Mouse (Mus musculus): ENCODE data around the gene Olfr867. TPM values are rescaled to one million over a fixed set of nuclear protein-coding genes. Genes with fewer than 3 reads are reported as not detected.

Gene Olfr867
- total and polyA plus RNA-seq, 3 experiments, result not detected

- no peak within 1 kb of the TSS for H3K4me3 ChIP-seq
Observed at GRCm38 (mm10) chr9:20027935-20028334, 29.4 kb downstream of the Olfr867 start, which contains the start of gene Olfr866. Olfr866 (minus strand) TSS chr9:20028035.

More at GRCm38 (mm10) chr9:20027935-20028334, 29.4 kb downstream of the Olfr867 start, which contains the start of gene Olfr866:
- WGBS, result 61% methylated on average over 2 of the region's 2 CpGs
- DNase-seq, result no peak
- Histone ChIP-seq H3K36me3 (ENCODE audit: control insufficient read depth, insufficient read depth, low read length) (no peaks in the 10 kb centered on the region), H3K27me3 (ENCODE audit: control insufficient read depth, insufficient read depth, low read length) (no peaks in the 10 kb centered on the region), H3K4me1 (ENCODE audit: control insufficient read depth, insufficient read depth, low read length) (no peaks in the 10 kb centered on the region), H3K79me2 (replicated peaks; ENCODE audit: control insufficient read depth, insufficient read depth, low read length) (no peaks in the 10 kb centered on the region), H3K27ac (no peak within 1 kb of the TSS), H3K9ac (ENCODE audit: low read depth, low read length) (no peak within 1 kb of the TSS)
- intact Hi-C loops (cut with DNase I), result no loop called here
- TF ChIP-seq EP300 (IDR thresholded peaks at IDR 0.05; ENCODE audit: insufficient read depth, low read depth, low read length), result no peak
- no peak for TF ChIP-seq CTCF (IDR thresholded peaks at IDR 0.05)
- TF ChIP-seq POLR2A (IDR thresholded peaks at IDR 0.05; ENCODE audit: insufficient read depth, low read depth, low read length), result no peak

Small RNA genes within 50 kb of the gene (microRNA-seq; reads per million reads assigned to microRNA genes)
- 0 reads per million in 2 experiments for gene Gm26231
- gene Gm44395, result 0 reads per million in 2 experiments

Other genes starting within 250 kb of the Olfr867 start
- gene Olfr860, start 207.8 kb downstream of the Olfr867 start, total RNA-seq (2021), result not detected
- not detected in 2 replicates for gene Olfr860, start 207.8 kb downstream of the Olfr867 start, polyA plus RNA-seq (2012; rRNA removed)
- gene Olfr862, start 169.6 kb downstream of the Olfr867 start, total RNA-seq (2021), result not detected
- not detected in 2 replicates for gene Olfr862, start 169.6 kb downstream of the Olfr867 start, polyA plus RNA-seq (2012; rRNA removed)
- not detected for gene Olfr77, start 140.7 kb downstream of the Olfr867 start, total RNA-seq (2021)
- gene Olfr77, start 140.7 kb downstream of the Olfr867 start, polyA plus RNA-seq (2012; rRNA removed), result not detected in 2 replicates
- gene Olfr866, start 29.5 kb downstream of the Olfr867 start, total RNA-seq (2021), result not detected
- not detected in 2 replicates for gene Olfr866, start 29.5 kb downstream of the Olfr867 start, polyA plus RNA-seq (2012; rRNA removed)
- gene Olfr868, start 41.1 kb upstream of the Olfr867 start, total RNA-seq (2021), result not detected
- gene Olfr868, start 41.1 kb upstream of the Olfr867 start, polyA plus RNA-seq (2012; rRNA removed), result not detected in 2 replicates
- gene Olfr869, start 71.4 kb upstream of the Olfr867 start, total RNA-seq (2021), result not detected
- not detected in 2 replicates for gene Olfr869, start 71.4 kb upstream of the Olfr867 start, polyA plus RNA-seq (2012; rRNA removed)
- not detected for gene Olfr870, start 116.5 kb upstream of the Olfr867 start, total RNA-seq (2021)
- gene Olfr870, start 116.5 kb upstream of the Olfr867 start, polyA plus RNA-seq (2012; rRNA removed), result not detected in 2 replicates
- not detected for gene Olfr871, start 154.6 kb upstream of the Olfr867 start, total RNA-seq (2021)
- gene Olfr871, start 154.6 kb upstream of the Olfr867 start, polyA plus RNA-seq (2012; rRNA removed), result not detected in 2 replicates
- not detected for gene Olfr872, start 179.6 kb upstream of the Olfr867 start, total RNA-seq (2021)
- gene Olfr872, start 179.6 kb upstream of the Olfr867 start, polyA plus RNA-seq (2012; rRNA removed), result not detected in 2 replicates
- gene Olfr39, start 224.8 kb upstream of the Olfr867 start, total RNA-seq (2021), result not detected
- not detected in 2 replicates for gene Olfr39, start 224.8 kb upstream of the Olfr867 start, polyA plus RNA-seq (2012; rRNA removed)
- gene Olfr873, start 241.0 kb upstream of the Olfr867 start, total RNA-seq (2021), result not detected
- gene Olfr873, start 241.0 kb upstream of the Olfr867 start, polyA plus RNA-seq (2012; rRNA removed), result not detected in 2 replicates

All from heart, adult 2 months (tissue).